Mouse (Mus musculus) lung, adult 2 months (tissue): Measurements from ENCODE around the gene Fdxr.

Experiments used
- CTCF ChIP-seq: fragments of 200-500 bp; IDR thresholded peaks from 2 replicates; pipeline ENCODE4 v1.5.1; 2011; ENCODE audit warnings: mild to moderate bottlenecking, low read length, control low read depth; ENCODE audit not compliant: insufficient read depth
- POLR2A ChIP-seq: fragments of 200-500 bp; IDR thresholded peaks from 2 replicates; pipeline ENCODE4 v1.6.1; 2011; ENCODE audit warnings: low read depth, mild to moderate bottlenecking, control low read depth, low read length, borderline replicate concordance; ENCODE audit errors: extremely low read depth

DNA sequence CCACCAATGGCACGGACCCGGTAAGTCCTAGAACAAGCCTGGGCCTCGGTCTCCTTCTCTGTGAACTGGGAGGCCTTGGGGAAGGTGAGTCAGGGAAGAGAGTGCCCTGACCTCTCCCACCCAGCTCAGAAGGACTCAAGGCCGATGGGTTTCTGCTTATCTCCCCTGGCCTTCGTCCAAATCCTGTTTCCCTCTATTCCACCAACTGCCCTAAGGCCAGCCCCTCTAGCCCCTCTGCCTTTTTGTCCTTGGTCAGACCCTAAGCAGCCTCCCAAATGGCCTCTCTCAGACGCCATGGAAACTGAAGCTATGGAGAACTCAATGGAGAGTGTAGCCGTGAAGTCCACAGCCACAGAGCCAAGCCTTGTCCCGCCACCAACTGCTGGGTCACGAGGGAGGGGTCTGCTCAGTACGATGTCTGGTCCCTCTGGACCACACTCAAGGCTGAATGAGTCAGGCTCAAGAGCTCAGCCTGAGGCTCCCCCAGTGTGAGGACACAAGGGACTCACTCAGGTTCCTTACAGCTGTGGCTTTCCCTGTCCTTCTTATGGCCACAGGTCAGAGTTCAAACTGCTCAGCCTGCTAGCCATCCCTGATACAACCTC is 3.9 kb downstream of the Fdxr start:
- no peak for TF ChIP-seq CTCF
- TF ChIP-seq POLR2A, result no peak
